Mouse (Mus musculus) thymus, adult 18-20 months (tissue): Measurements from ENCODE around the gene Fam171a2.
A peak's percentile ranks its signal among the peaks of the same experiment; 100 is the strongest.

Experiments
- DNase-seq, 2 experiments: peaks; one replicate each; pipeline ENCODE4 v3.0.0; 2022; ENCODE audit warnings: mixed read lengths in 2 of 2

Gene Fam171a2

GRCm38 (mm10) chr11:102449043-102450008, 1.8 kb upstream of the Fam171a2 start:
- DNase-seq = no peak

- no peak for DNase-seq
Measured at GRCm38 (mm10) chr11:102448327-102448726, 845 bp upstream of the Fam171a2 start.

DNA sequence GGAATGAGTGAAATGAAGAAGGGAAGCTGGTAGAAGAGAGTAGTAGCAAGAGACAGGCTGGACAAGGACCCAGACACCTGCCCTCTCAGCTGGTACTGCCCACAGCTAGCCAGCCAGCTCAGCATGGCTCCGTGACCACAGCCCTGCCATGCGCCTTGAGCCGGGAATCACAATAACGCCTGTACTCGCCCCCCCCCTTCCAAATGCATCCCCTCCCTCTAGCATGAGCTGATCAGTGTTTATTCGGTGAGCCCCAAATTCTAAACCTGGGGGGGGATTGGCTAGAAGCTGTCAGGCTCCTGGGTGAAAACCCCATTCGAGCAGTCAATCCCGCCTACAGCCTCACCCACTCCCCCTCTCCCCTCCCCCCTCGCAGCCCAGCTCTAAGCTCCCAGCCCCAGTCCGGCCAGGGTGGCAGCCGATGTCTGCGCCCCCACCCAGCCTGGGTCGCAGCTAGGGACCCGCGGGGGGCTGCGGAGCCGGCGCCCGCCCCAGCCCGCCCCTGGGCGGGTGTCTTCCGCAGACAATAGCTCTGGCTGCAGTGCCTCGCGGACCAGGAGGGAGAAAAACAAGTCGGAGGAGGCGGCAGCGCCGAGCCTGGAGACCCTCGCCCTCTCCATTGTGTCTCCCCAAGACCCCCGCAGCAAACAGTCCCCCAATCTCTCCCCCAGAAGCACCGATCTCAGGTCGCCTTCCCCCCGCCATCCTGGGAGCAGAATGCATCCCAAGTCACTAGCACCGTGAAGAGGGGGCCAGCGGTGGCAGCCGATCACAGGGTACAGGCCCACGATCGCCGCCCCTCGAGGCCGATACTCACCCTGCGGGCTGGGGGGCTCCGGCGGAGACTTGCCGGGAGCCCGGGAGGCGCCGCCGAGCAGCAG, 661 bp downstream of the Fam171a2 start:
- DNase-seq = no peak

GRCm38 (mm10) chr11:102445891-102446361, 1.6 kb downstream of the Fam171a2 start:
- DNase-seq = no peak

DNA sequence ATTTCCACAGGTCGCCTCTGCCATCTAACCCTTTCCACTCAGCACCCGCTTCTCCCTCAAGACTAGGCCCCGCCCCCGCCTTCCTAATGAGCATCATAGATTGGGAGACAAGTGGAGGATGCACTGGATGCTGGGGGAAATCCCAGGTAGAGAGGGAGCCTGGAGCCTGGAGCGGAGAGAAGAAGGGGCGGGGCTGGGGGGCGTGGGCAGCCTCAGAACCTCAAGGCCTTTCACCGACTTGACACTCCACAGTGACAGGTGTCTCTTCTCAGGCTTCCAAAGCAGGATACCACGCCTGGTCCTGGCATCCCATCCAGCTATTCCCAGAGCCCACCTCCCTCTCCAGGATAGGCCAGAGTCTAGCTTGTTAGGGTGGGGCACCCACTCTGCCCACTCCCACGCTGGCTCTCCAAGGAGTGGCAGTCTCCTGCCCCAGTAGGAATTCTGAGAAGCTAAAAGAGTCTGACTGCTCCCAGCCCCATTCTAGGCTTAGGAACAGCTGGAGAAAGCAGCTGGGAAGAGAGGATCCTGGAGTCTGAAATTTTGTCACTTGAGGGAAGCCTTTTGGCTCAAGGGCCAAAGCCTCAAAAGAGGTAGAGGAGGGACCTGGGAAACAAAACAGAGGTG, 2.1 kb downstream of the Fam171a2 start:
- DNase-seq = no peak

GRCm38 (mm10) chr11:102444781-102445180, 2.7 kb downstream of the Fam171a2 start:
- no peak for DNase-seq

- no peak for DNase-seq
Measured at GRCm38 (mm10) chr11:102444321-102444720, 3.2 kb downstream of the Fam171a2 start.

- no peak for DNase-seq
Measured at GRCm38 (mm10) chr11:102443740-102444139, 3.7 kb downstream of the Fam171a2 start.

GRCm38 (mm10) chr11:102442089-102442488, 5.4 kb downstream of the Fam171a2 start:
- DNase-seq = no peak

DNA sequence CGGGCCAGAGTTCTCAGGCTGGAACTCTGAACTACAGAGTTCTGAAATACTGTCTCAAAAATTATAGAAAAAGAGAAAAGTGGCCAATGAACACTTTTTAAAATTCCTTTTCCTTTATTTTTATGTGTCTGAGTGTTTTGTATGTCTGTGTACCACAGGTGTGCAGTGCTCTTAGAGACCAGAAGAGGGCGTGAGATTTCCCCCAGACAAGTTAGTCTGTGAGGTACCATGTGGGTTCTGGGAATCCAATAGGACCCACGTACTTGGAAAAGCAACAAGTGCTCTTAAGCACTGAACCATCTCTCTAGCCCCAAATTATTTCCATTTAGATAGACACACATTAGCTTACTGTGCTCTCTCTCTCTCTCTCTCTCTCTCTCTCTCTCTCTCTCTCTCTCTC, 6.0 kb downstream of the Fam171a2 start:
- no peak for DNase-seq

DNA sequence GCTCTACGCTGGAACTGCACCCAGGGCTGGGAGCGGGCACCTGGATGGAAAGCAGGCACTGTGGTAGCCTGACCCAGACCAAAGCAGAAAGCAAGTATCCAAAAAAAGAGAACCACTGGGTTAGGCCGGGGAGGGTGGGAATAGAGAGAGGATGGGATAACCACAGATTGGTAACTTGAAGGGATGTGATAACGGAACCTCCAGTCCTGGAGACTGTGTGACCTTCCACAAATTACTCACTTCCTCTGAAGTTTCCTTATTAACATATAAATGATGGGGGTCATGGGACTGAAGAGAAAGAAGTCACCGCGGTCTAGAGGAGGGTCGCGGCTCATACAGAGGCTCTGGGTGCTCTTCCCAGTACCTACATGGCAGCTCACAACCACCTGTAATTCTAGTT, 7.2 kb downstream of the Fam171a2 start:
- DNase-seq = no peak

GRCm38 (mm10) chr11:102439093-102440082, 8.1 kb downstream of the Fam171a2 start:
- DNase-seq = no peak

DNA sequence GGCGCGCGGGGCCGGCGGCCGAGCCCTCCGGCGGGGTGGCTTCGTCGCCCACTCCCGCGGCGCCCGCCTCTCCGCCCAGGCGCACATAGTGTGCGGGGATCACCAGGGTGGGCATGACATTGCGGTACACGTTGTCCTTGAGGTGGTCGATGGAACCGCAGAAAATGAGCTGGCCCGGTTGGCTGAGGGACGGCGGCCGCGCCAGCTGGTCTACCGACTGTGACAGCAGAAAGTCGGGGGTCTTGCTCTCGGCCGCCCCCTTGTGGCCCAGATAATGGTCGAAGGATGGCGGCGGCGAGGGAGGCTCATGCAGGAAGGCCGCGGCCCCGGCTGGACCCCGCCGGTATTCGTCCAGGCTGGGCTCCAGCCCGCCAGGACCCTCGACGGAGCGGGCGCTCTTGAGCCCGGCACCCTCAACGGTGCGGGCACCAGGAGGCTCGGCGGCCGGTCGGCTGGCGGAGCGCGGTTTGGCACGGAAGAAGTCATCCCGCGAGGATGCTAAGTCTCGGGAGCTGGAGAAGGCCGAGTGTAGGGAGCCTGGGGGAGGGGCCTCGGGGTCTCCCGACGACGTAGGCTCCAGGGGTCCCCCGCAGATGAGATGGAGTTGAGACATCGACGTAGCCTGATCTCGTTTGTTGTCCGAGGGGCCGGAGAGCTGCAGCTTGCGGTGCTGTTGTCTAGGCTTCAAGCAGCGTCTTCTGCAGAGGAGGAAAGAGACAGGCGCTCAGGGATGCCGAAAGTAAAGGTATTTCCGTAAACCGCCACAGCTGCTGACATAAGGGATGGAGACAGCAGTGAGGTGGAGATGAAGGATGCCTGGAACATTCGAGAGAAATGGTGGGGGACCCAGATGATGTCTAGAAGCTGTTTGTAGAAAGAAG, 9.0 kb downstream of the Fam171a2 start:
- no peak for DNase-seq

GRCm38 (mm10) chr11:102437120-102438061, 10.1 kb downstream of the Fam171a2 start:
- no peak for DNase-seq

GRCm38 (mm10) chr11:102436471-102436790, 11.1 kb downstream of the Fam171a2 start:
- DNase-seq = no peak

DNA sequence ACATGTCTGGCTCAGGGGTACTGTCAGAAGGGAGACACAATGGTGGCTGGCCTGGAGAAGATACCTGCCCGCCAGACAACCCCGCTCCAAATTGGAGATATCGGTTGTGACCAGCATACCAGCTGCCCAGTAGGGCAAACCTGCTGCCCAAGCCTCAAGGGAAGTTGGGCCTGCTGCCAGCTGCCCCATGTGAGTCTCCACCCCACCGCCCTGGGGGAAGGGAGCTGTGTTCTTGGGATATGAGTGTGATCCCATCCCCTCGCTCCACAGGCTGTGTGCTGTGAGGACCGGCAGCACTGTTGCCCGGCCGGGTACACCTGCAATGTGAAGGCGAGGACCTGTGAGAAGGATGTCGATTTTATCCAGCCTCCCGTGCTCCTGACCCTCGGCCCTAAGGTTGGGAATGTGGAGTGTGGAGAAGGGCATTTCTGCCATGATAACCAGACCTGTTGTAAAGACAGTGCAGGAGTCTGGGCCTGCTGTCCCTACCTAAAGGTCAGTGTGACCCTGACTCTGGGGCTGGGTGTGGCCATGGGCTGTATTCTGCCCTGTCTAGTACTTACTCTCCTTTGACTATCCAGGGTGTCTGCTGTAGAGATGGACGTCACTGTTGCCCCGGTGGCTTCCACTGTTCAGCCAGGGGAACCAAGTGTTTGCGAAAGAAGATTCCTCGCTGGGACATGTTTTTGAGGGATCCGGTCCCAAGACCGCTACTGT, 11.6 kb downstream of the Fam171a2 start:
- DNase-seq = no peak

DNA sequence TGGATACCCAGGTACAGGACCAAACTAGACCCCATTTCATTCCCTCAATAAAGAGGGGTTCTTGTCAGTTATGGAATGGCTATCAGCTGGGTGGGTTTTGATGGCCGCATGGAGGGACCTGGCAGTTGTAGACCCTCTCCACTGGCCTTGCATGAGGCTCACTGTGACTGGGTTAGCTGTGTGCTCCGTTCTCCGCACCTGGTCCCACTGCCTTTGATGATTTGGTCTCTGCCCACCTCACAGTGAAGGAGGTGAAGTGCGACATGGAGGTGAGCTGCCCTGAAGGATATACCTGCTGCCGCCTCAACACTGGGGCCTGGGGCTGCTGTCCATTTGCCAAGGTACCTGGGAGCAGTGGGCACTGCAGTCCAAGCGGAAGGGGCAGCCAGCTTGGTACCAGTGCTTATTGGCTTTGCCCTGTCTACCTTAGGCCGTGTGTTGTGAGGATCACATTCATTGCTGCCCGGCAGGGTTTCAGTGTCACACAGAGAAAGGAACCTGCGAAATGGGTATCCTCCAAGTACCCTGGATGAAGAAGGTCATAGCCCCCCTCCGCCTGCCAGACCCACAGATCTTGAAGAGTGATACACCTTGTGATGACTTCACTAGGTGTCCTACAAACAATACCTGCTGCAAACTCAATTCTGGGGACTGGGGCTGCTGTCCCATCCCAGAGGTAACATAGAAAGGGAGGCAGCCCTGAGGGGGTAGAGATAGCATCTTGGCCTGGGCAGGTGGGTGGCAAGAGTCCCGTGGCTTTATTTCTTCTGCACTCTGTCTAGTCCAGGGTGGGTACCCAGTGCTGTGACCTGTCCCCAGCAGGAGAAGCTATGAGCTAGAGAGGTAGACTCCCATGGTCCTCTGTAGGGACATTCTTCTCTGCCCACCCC, 12.4 kb downstream of the Fam171a2 start:
- DNase-seq = no peak

GRCm38 (mm10) chr11:102434406-102434805, 13.1 kb downstream of the Fam171a2 start:
- DNase-seq = peak; percentile 50 to 54
